Mouse (Mus musculus) liver, postnatal 0 days (tissue): ENCODE results near the gene St6gal1.

ENCODE experiments used
- CTCF ChIP-seq: sonication (generic); IDR thresholded peaks from 2 replicates; pipeline ENCODE4 v1.5.1; 2016; ENCODE audit warnings: antibody characterized with exemption, low read depth
- EP300 ChIP-seq: IDR thresholded peaks from 2 replicates; pipeline ENCODE4 v1.6.1; 2016; ENCODE audit warnings: antibody characterized with exemption, low read depth, mild to moderate bottlenecking

- TF ChIP-seq CTCF (no peak), EP300 (no peak)
Observed at GRCm38 (mm10) chr16:23178796-23179195, 45.7 kb upstream of the St6gal1 start.
